ENCODE assay signal across 8 mouse cellular contexts in genomic region chr1:155229464-155230411, GRCm38 (mm10). TPM values are rescaled to one million over a fixed set of nuclear protein-coding genes. Genes with fewer than 3 reads are reported as not detected.
A peak's percentile ranks its signal among the peaks of the same experiment; 100 is the strongest.
DNase-seq lines count a peak whose midpoint lies in the region; ATAC-seq and TF ChIP-seq lines count a peak whose summit lies in the region.

No protein-coding gene starts in this region.

- TF ChIP-seq CTCF in liver, postnatal 0 days (IDR thresholded peaks at IDR 0.05; ENCODE audit: low read depth), result no peak

- 62% methylated on average over 14 of the region's 14 CpGs for WGBS in liver, postnatal 0 days (ENCODE audit: insufficient replicate concordance)
- 30% methylated on average over 14 of the region's 14 CpGs for WGBS in heart, embryonic 10.5 days
- 13% methylated on average over 14 of the region's 14 CpGs for WGBS in limb, embryonic 11.5 days
- 46% methylated on average over 14 of the region's 14 CpGs for WGBS in stomach, embryonic 16.5 days

- H3K4me1 ChIP-seq in liver, postnatal 0 days (ENCODE audit: insufficient read depth), result peaks cover 5% of the 10 kb centered on the region; the same call in 1 of the 2 replicates
- H3K4me1 ChIP-seq in heart, embryonic 10.5 days, result peaks cover 63% of the 10 kb centered on the region
- peaks cover 38% of the 10 kb centered on the region for H3K4me1 ChIP-seq in limb, embryonic 11.5 days (ENCODE audit: control insufficient read depth, insufficient read depth, low read length)
- peaks cover 35% of the 10 kb centered on the region for H3K4me1 ChIP-seq in stomach, embryonic 16.5 days (ENCODE audit: control insufficient read depth, insufficient read depth, low read length)

- TF ChIP-seq EP300 in liver, postnatal 0 days (IDR thresholded peaks at IDR 0.05; ENCODE audit: low read depth), result no peak

- ATAC-seq in liver, postnatal 0 days, result no peak; the same call in 1 of the 2 replicates
- ATAC-seq in limb, embryonic 11.5 days (ENCODE audit: insufficient number of reproducible peaks, low FRiP score, low TSS enrichment, low read depth), result peak; percentile 62
- ATAC-seq in stomach, embryonic 16.5 days (ENCODE audit: insufficient read depth, low FRiP score), result no peak

- H3K9me3 ChIP-seq in liver, postnatal 0 days (ENCODE audit: low read length), result no peaks in the 10 kb centered on the region
- H3K9me3 ChIP-seq in heart, embryonic 10.5 days, result no peaks in the 10 kb centered on the region
- H3K9me3 ChIP-seq in limb, embryonic 11.5 days (ENCODE audit: control insufficient read depth, low read length), result no peaks in the 10 kb centered on the region
- H3K9me3 ChIP-seq in stomach, embryonic 16.5 days (replicated peaks; ENCODE audit: control insufficient read depth, low read length), result no peaks in the 10 kb centered on the region

- no peak overlapping the region for H3K9ac ChIP-seq in liver, postnatal 0 days (replicated peaks)
- no peak overlapping the region for H3K9ac ChIP-seq in limb, embryonic 11.5 days (ENCODE audit: low read length)
- peak overlapping the region; percentile 46; the same call in 1 of the 2 replicates for H3K9ac ChIP-seq in stomach, embryonic 16.5 days (ENCODE audit: low read length)

- DNase-seq in liver, result peak; percentile 21
- no peak for DNase-seq in liver, postnatal 0 days
- DNase-seq in embryo, embryonic 11 days, result peak; percentile 82
- DNase-seq in heart, embryonic 10.5 days (ENCODE audit: low spot score), result no peak
- DNase-seq in limb, embryonic 11.5 days (ENCODE audit: low spot score), result peak; percentile 80
- no peak for DNase-seq in urinary bladder, adult 2 months (ENCODE audit: low spot score)
- no peak for DNase-seq in adrenal gland, adult 2 months

- H3K4me3 ChIP-seq in liver, postnatal 0 days (ENCODE audit: low read depth, low read length), result no peak overlapping the region
- H3K4me3 ChIP-seq in heart, embryonic 10.5 days, result no peak overlapping the region
- no peak overlapping the region for H3K4me3 ChIP-seq in limb, embryonic 11.5 days (ENCODE audit: low read depth, low read length)
- H3K4me3 ChIP-seq in stomach, embryonic 16.5 days (replicated peaks; ENCODE audit: low read length), result no peak overlapping the region

- H3K4me2 ChIP-seq in liver, postnatal 0 days (ENCODE audit: low read depth, low read length), result no peak overlapping the region
- H3K4me2 ChIP-seq in limb, embryonic 11.5 days (ENCODE audit: low read depth, severe bottlenecking), result no peak overlapping the region
- H3K4me2 ChIP-seq in stomach, embryonic 16.5 days (ENCODE audit: low read depth, low read length), result no peak overlapping the region

- no peak overlapping the region for H3K27ac ChIP-seq in liver, postnatal 0 days (ENCODE audit: low read depth)
- H3K27ac ChIP-seq in heart, embryonic 10.5 days, result peak overlapping the region; percentile 65
- peak overlapping the region; percentile 78 for H3K27ac ChIP-seq in limb, embryonic 11.5 days (replicated peaks; ENCODE audit: low read depth, low read length)
- H3K27ac ChIP-seq in stomach, embryonic 16.5 days (ENCODE audit: low read length), result peak overlapping the region; percentile 59; the same call in 1 of the 2 replicates

- H3K36me3 ChIP-seq in liver, postnatal 0 days (replicated peaks; ENCODE audit: insufficient read depth, low read length), result no peaks in the 10 kb centered on the region
- peaks cover 40% of the 10 kb centered on the region for H3K36me3 ChIP-seq in heart, embryonic 10.5 days
- H3K36me3 ChIP-seq in limb, embryonic 11.5 days (ENCODE audit: control insufficient read depth, insufficient read depth, low read length), result 0 out of 2 replicates have a peak, but pooled peaks cover 2% of the 10 kb centered on the region
- peaks cover 3% of the 10 kb centered on the region; the same call in 1 of the 2 replicates for H3K36me3 ChIP-seq in stomach, embryonic 16.5 days (ENCODE audit: control insufficient read depth, insufficient read depth, low read length)

- no peaks in the 10 kb centered on the region for H3K27me3 ChIP-seq in liver, postnatal 0 days (ENCODE audit: insufficient read depth, low read length)
- no peaks in the 10 kb centered on the region for H3K27me3 ChIP-seq in heart, embryonic 10.5 days (ENCODE audit: insufficient read depth, poor library complexity, severe bottlenecking)
- no peaks in the 10 kb centered on the region for H3K27me3 ChIP-seq in limb, embryonic 11.5 days (ENCODE audit: control insufficient read depth, insufficient read depth, low read length)
- no peaks in the 10 kb centered on the region for H3K27me3 ChIP-seq in stomach, embryonic 16.5 days (ENCODE audit: control insufficient read depth, insufficient read depth, low read length)

RNA-seq across cellular contexts. Expression of gene BC034090, which starts 14.5 kb away (rescaled TPM):
- polyA plus RNA-seq in liver, postnatal 0 days (2015; fragmentation: Nextera tagmentation; extraction: Ambion mirVana), result 0.14 and 0.22 TPM in 2 replicates
- polyA plus RNA-seq in heart, embryonic 10.5 days (2016; fragmentation: Nextera tagmentation; extraction: Ambion mirVana), result 6.0 and 6.5 TPM in 2 replicates
- polyA plus RNA-seq in limb, embryonic 11.5 days (2014; fragmentation: Nextera tagmentation; extraction: Ambion mirVana), result 2.8 and 3.8 TPM in 2 replicates
- 2.5 and 3.3 TPM in 2 replicates for polyA plus RNA-seq in stomach, embryonic 16.5 days (2015; fragmentation: Nextera tagmentation; extraction: Ambion mirVana)
- 20.0 and 21.4 TPM in 2 replicates for polyA plus RNA-seq in urinary bladder, adult 2 months (2012; rRNA removed)
- total RNA-seq in adrenal gland, adult 2 months (2021), result 10 to 100 TPM; 29.6 to 33.5 TPM
- 30.6 and 32.7 TPM in 2 replicates for polyA plus RNA-seq in adrenal gland, adult 2 months (2012; rRNA removed)

Comparison
In these comparisons a context has a peak if more than half of its experiments do, and no peak if none do; other contexts are left out.
1. DNase-seq: peak in liver (single experiment), embryo, embryonic 11 days (single experiment) and limb, embryonic 11.5 days (single experiment); none in liver, postnatal 0 days (single experiment), heart, embryonic 10.5 days (single experiment), urinary bladder, adult 2 months (single experiment) and adrenal gland, adult 2 months (single experiment).